Mouse (Mus musculus) forebrain, embryonic 10.5 days (tissue): Measurements from ENCODE around the gene Zfp324. TPM values are rescaled to one million over a fixed set of nuclear protein-coding genes. Genes with fewer than 3 reads are reported as not detected.
"Not testable (repeated sequence)": the region's sequence is repeated elsewhere in the genome, so short reads cannot be mapped to it uniquely, and the experiment has no call there.

Source experiments
- DNase-seq: peaks from one replicate; pipeline ENCODE4 v3.0.0-alpha.2; 2017; ENCODE audit warnings: low spot score; ENCODE audit errors: extremely low spot score
- H3K27ac ChIP-seq: fragments of 300-500 bp; sonication (generic); 2 replicates; pipeline ENCODE4 v1.5.1; 2016; ENCODE audit warnings: mild to moderate bottlenecking
- H3K27me3 ChIP-seq: fragments of 300-500 bp; sonication (generic); 2 replicates; pipeline ENCODE4 v1.6.1; 2016; ENCODE audit warnings: mild to moderate bottlenecking; ENCODE audit not compliant: poor library complexity, severe bottlenecking
- H3K36me3 ChIP-seq: fragments of 300-500 bp; sonication (generic); replicated peaks from 2 replicates; pipeline ENCODE4 v1.6.1; 2016; ENCODE audit warnings: mild to moderate bottlenecking, moderate library complexity
- H3K4me1 ChIP-seq: fragments of 300-500 bp; sonication (generic); 2 replicates; pipeline ENCODE4 v1.6.1; 2016
- H3K4me3 ChIP-seq: fragments of 300-500 bp; sonication (generic); 2 replicates; pipeline ENCODE4 v1.5.1; 2016; ENCODE audit warnings: mild to moderate bottlenecking, moderate library complexity
- H3K9me3 ChIP-seq: fragments of 300-500 bp; sonication (generic); 2 replicates; pipeline ENCODE4 v1.6.1; 2016; ENCODE audit warnings: mild to moderate bottlenecking, moderate library complexity
- WGBS: fragments of 180-500 bp; shearing (Covaris S2); methylation state at CpG from one replicate; pipeline ENCODE4 v1.1.7; 2016; 5-methylcytosine and 5-hydroxymethylcytosine counted together
- polyA plus RNA-seq: library from polyadenylated mRNA; unstranded; fragments of >200 nt; fragmentation: Nextera tagmentation; extraction: Ambion mirVana; gene quantifications from 2 replicates; pipeline ENCODE4 v1.2.1, GENCODE M21; 2016

Zfp324 gene
- polyA plus RNA-seq = 10.5 and 11.1 TPM in 2 replicates

- DNase-seq = peak; percentile 88
- Histone ChIP-seq H3K4me3 (peak within 1 kb of the TSS; percentile 78), H3K36me3 (peaks cover 23% of the 10 kb centered on the region), H3K27me3 (no peaks in the 10 kb centered on the region), H3K27ac (peak within 1 kb of the TSS; percentile 89), H3K9me3 (no peaks in the 10 kb centered on the region), H3K4me1 (peaks cover 33% of the 10 kb centered on the region)
- WGBS = under 1% methylated on average over 23 of the region's 23 CpGs
These were observed at the start of gene Zfp324 for GRCm38 (mm10) chr7:12965678-12966091. TSS of gene Zfp324 (plus strand) at chr7:12965838.

- Histone ChIP-seq H3K4me1 (peaks cover 21% of the 10 kb centered on the region), H3K36me3 (peaks cover 28% of the 10 kb centered on the region), H3K4me3 (peak overlapping the region; percentile 86; the same call in 1 of the 2 replicates)
- H3K27ac ChIP-seq, H3K27me3 ChIP-seq, H3K9me3 ChIP-seq, DNase-seq: not testable (repeated sequence)
- 91% methylated on average over 7 of the region's 8 CpGs for WGBS
These were observed 45.1 kb upstream of the Zfp324 start for GRCm38 (mm10) chr7:12920495-12920894.

DNA sequence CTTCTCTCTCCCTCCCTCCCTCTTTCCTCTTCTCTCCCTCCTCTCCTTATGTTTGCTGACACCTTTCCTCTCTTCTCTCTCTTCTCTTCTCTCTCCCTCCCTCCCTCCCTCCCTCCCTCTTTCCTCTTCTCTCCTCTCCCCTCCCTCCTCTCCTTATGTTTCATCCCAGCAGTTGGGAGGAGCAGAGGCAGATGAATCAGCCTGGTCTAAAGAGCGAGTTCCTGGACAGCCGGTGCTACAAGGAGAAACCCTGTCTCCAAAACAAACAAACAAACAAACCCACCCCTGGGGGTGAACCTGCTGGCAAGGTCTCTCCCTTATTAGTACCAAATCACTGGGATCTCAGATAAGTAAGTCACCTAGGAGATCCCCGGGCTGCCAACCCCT, 44.3 kb upstream of the Zfp324 start:
- peaks cover 36% of the 10 kb centered on the region for H3K36me3 ChIP-seq
- peak overlapping the region; percentile 86 for H3K4me3 ChIP-seq
- H3K27ac ChIP-seq = peak overlapping the region; percentile 95
- WGBS = 0% methylated on average over 3 of the region's 3 CpGs
- H3K27me3 ChIP-seq = peaks cover 10% of the 10 kb centered on the region
- peaks cover 21% of the 10 kb centered on the region for H3K4me1 ChIP-seq
- no peaks in the 10 kb centered on the region for H3K9me3 ChIP-seq
- no peak for DNase-seq

- H3K27ac ChIP-seq = peak within 1 kb of the TSS; percentile 95
- under 1% methylated on average over 55 of the region's 55 CpGs for WGBS
- peak; percentile 98 for DNase-seq
- peaks cover 15% of the 10 kb centered on the region for H3K27me3 ChIP-seq
- H3K9me3 ChIP-seq = no peaks in the 10 kb centered on the region
- H3K4me1 ChIP-seq = peaks cover 21% of the 10 kb centered on the region
- H3K36me3 ChIP-seq = peaks cover 42% of the 10 kb centered on the region
- peak within 1 kb of the TSS; percentile 86 for H3K4me3 ChIP-seq
These were observed 43.8 kb upstream of the Zfp324 start, which contains the start of gene Rps5 for GRCm38 (mm10) chr7:12921705-12922465. TSS of gene Rps5 (plus strand) at chr7:12922290.

GRCm38 (mm10) chr7:12922729-12923128, 42.9 kb upstream of the Zfp324 start:
- DNase-seq = no peak
- peaks cover 24% of the 10 kb centered on the region for H3K27me3 ChIP-seq
- peaks cover 46% of the 10 kb centered on the region for H3K36me3 ChIP-seq
- H3K27ac ChIP-seq = peak overlapping the region; percentile 95
- peaks cover 28% of the 10 kb centered on the region for H3K4me1 ChIP-seq
- peak overlapping the region; percentile 86 for H3K4me3 ChIP-seq
- 5% methylated on average over 8 of the region's 8 CpGs for WGBS
- H3K9me3 ChIP-seq = no peaks in the 10 kb centered on the region

DNA sequence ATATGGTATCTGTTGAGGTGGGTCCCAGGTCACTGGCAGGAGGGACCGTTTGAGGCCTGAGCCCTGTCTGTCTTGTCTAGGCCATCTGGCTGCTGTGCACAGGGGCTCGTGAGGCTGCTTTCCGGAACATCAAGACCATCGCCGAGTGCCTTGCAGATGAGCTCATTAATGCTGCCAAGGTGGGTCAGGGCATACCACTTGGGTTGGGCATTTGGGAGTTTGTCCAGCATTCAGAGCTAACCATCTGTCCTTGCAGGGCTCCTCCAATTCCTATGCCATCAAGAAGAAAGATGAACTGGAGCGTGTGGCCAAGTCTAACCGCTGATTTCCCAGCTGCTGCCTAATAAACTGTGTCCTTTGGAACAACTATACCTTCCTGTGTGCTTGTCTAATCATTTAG, 39.3 kb upstream of the Zfp324 start:
- 90% methylated on average over 7 of the region's 7 CpGs for WGBS
- H3K27ac ChIP-seq = no peak overlapping the region
- no peak overlapping the region for H3K4me3 ChIP-seq
- peaks cover 43% of the 10 kb centered on the region for H3K27me3 ChIP-seq
- DNase-seq = no peak
- H3K4me1 ChIP-seq = peaks cover 34% of the 10 kb centered on the region
- H3K9me3 ChIP-seq = no peaks in the 10 kb centered on the region
- peaks cover 65% of the 10 kb centered on the region for H3K36me3 ChIP-seq

DNA sequence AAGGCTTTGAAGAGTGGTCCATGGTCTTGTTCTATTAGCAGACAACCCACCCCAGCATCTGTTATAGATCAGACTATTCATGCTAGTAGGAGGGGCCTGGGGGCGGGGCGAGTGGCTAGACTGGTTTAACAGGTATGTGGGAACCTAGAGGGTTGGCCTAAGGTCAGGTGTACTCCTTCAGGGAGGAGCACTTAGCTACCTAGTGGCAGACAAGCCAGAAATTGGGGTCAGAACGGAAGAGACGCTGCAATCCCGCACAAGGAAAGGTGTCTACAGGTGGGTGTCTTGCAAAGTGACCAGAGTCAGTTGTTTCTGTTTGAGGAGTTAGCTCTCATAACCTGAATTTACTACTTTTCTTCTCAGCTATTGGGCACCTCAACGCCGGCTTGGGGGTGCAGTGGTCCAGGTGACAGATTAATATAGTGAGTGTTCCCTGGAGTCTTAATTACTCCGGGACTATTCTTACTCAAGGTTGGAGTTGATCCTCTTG, 38.4 kb upstream of the Zfp324 start, which contains the start of gene Rnf225:
TSS of gene Rnf225 (plus strand) at position 226 of the 490 bp plus-strand sequence.
- peak; percentile 33 for DNase-seq
- H3K9me3 ChIP-seq = no peaks in the 10 kb centered on the region
- H3K27me3 ChIP-seq = peaks cover 43% of the 10 kb centered on the region
- peaks cover 65% of the 10 kb centered on the region for H3K36me3 ChIP-seq
- WGBS = 24% methylated on average over 8 of the region's 8 CpGs
- H3K4me1 ChIP-seq = peaks cover 32% of the 10 kb centered on the region
- peak within 1 kb of the TSS; percentile 44; the same call in 1 of the 2 replicates for H3K27ac ChIP-seq
- peak within 1 kb of the TSS; percentile 44 for H3K4me3 ChIP-seq

DNA sequence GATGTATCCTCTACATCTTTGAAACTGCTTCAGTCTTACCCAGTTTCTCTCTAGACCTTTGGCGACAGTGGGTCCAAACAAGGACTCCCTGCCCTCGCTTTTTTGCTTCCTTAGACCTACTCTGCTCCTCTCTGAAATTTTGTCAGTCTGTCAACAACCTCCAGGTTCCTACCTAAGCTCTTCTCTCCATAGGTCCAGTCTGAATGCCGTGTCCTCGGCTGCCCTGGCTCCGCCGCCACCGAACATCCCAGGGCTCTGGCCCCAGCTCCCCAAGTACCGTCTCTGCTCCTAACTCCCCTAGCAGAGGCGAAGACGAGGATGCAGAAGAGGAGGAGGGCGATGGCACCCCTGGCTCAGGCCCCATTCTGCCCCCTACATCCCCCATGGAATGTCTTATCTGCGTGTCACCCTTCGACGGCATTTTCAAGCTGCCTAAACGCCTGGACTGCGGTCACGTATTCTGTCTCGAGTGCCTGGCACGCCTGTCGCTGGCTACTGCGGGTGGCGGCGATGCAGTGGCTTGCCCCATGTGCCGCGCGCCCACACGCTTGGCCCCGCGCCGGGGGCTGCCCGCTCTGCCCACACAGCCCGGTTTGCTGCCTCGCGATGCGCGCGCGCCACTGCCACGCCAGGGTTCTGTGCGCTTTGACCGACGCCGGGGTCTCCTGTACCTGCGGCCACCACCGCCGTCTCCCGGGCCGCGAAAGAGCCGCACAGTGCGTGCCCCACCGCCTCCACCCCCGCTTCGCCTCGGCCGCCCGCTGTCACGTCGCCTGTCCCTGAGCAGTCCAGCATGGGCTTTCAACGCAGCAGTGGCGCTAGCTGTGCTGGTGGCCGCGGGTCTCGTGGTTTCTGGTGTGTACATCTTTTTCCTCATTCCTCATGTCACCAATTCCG, 37.7 kb upstream of the Zfp324 start:
- WGBS = 3% methylated on average over 65 of the region's 65 CpGs
- H3K27me3 ChIP-seq = peaks cover 43% of the 10 kb centered on the region

DNA sequence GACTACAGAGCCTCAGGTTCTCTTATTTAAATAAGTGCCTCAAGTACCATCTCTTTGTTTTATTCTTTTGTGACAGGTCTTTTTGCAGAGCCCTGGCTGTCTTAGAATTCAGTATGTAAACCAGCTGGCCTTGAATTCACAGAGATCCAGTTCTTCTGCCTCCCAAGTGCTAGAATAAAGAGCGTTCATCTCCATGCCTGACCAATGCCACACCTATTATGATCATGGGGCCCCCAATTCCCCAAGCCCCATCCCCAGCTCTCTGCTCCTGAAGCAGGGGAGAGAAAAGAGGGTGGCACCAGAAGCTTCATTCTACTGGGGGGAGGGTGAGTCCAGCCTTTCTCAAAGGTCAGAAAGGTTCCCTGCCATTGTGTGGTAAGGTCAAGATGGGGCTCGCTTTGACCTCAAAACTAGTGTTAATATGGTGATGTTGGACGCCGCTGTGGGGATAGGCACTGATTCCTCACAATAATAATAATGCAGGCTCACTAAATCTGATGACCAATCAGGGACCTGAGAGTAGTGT, 32.0 kb upstream of the Zfp324 start:
- no peaks in the 10 kb centered on the region; the same call in 1 of the 2 replicates for H3K4me1 ChIP-seq
- no peaks in the 10 kb centered on the region for H3K9me3 ChIP-seq
- H3K27me3 ChIP-seq = peaks cover 10% of the 10 kb centered on the region
- peaks cover 12% of the 10 kb centered on the region for H3K36me3 ChIP-seq
- H3K4me3 ChIP-seq = no peak overlapping the region
- no peak overlapping the region for H3K27ac ChIP-seq
- 72% methylated on average over 4 of the region's 4 CpGs for WGBS
- no peak for DNase-seq

More for the DNA sequence above, 37.7 kb upstream of the Zfp324 start:
- Histone ChIP-seq H3K9me3 (no peaks in the 10 kb centered on the region), H3K4me1 (peaks cover 30% of the 10 kb centered on the region), H3K27ac (peak overlapping the region; percentile 44; the same call in 1 of the 2 replicates), H3K4me3 (peak overlapping the region; percentile 44), H3K36me3 (peaks cover 62% of the 10 kb centered on the region)
- DNase-seq = peak; percentile 45

DNA sequence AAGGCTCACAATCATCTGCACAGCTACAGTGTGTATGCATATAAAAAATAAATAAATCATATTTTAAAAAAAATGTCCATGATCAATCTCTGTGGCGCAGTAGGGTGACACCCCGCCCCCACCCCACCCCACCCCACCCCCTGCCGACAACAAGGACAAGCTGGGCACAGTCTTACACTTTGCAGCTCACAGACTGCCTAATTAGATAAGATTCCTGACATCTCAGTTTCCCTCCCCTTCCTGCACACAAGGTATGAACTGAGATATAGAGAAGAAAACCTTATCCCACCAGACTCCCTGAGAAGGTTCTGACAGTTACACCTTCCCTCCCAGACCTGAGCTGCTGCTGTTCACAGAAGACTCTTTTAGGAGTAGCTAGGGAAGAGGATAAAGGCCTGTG, 30.8 kb upstream of the Zfp324 start:
- H3K9me3 ChIP-seq = no peaks in the 10 kb centered on the region
- H3K4me3 ChIP-seq = no peak overlapping the region
- no peaks in the 10 kb centered on the region; the same call in 1 of the 2 replicates for H3K4me1 ChIP-seq
- H3K27me3 ChIP-seq = no peaks in the 10 kb centered on the region
- 85% methylated on average over 3 of the region's 3 CpGs for WGBS
- H3K27ac ChIP-seq = no peak overlapping the region
- DNase-seq = no peak
- H3K36me3 ChIP-seq = 0 out of 2 replicates have a peak, but pooled peaks cover under 1% of the 10 kb centered on the region

DNA sequence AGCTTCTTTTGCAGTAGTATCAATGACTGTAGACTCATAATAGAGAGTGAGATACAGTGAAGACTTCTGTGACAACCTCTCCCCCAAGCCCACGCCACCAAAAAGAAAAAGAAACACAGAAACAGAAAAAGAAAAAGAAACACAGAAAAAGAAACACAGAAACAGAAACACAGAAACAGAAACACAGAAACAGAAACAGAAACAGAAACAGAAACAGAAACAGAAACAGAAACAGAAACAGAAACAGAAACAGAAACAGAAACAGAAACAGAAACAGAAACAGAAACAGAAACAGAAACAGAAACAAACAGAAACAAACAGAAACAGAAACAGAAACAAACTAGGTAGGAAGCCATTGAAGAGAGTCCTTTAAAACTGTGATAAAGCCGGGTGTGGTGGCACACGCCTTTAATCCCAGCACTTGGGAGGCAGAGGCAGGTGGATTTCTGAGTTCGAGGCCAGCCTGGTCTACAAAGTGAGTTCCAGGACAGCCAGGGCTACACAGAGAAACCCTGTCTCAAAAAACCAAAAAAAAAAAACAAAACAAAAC, 28.3 kb upstream of the Zfp324 start:
- WGBS = 86% methylated on average over 4 of the region's 4 CpGs
- not testable (repeated sequence) for H3K36me3 ChIP-seq, DNase-seq, H3K4me3 ChIP-seq, H3K4me1 ChIP-seq, H3K27me3 ChIP-seq, H3K9me3 ChIP-seq, H3K27ac ChIP-seq

- Histone ChIP-seq H3K36me3 (no peaks in the 10 kb centered on the region), H3K27me3 (no peaks in the 10 kb centered on the region), H3K4me3 (no peak overlapping the region), H3K9me3 (no peaks in the 10 kb centered on the region), H3K27ac (no peak overlapping the region), H3K4me1 (no peaks in the 10 kb centered on the region)
- 92% methylated on average over 4 of the region's 4 CpGs for WGBS
- no peak for DNase-seq
These were observed 25.0 kb upstream of the Zfp324 start for GRCm38 (mm10) chr7:12940599-12940998.
